Mouse (Mus musculus): ENCODE measurements around the gene Magi1.

The Magi1 gene

GRCm38 (mm10) chr6:94256982-94257830 lies 26.5 kb downstream of the Magi1 start:
- no peak for DNase-seq (ENCODE audit: low spot score)

GRCm38 (mm10) chr6:94253943-94254342 lies 29.8 kb downstream of the Magi1 start:
- peak; percentile 65 for DNase-seq (ENCODE audit: low spot score)

- DNase-seq (ENCODE audit: low spot score): no peak
Observed at GRCm38 (mm10) chr6:94251358-94251945, 32.3 kb downstream of the Magi1 start.

- no peak for DNase-seq (ENCODE audit: low spot score)
Observed at GRCm38 (mm10) chr6:94249286-94249790, 34.4 kb downstream of the Magi1 start.

GRCm38 (mm10) chr6:94241251-94241650 lies 42.5 kb downstream of the Magi1 start:
- DNase-seq (ENCODE audit: low spot score): peak; percentile 49

- DNase-seq (ENCODE audit: low spot score): no peak
Observed at GRCm38 (mm10) chr6:94238643-94239042, 45.1 kb downstream of the Magi1 start.

GRCm38 (mm10) chr6:94236899-94237298 lies 46.8 kb downstream of the Magi1 start:
- no peak for DNase-seq (ENCODE audit: low spot score)

GRCm38 (mm10) chr6:94232243-94232785 lies 51.4 kb downstream of the Magi1 start:
- DNase-seq (ENCODE audit: low spot score): peak; percentile 53

GRCm38 (mm10) chr6:94231831-94232230 lies 51.9 kb downstream of the Magi1 start:
- DNase-seq (ENCODE audit: low spot score): no peak

- DNase-seq (ENCODE audit: low spot score): no peak
Observed at GRCm38 (mm10) chr6:94231367-94231766, 52.4 kb downstream of the Magi1 start.

- peak; percentile 32 for DNase-seq (ENCODE audit: low spot score)
Observed at GRCm38 (mm10) chr6:94230918-94231317, 52.8 kb downstream of the Magi1 start.

GRCm38 (mm10) chr6:94230129-94230528 lies 53.6 kb downstream of the Magi1 start:
- DNase-seq (ENCODE audit: low spot score): no peak

- peak; percentile 70 for DNase-seq (ENCODE audit: low spot score)
Observed at GRCm38 (mm10) chr6:94226262-94226661, 57.5 kb downstream of the Magi1 start.

GRCm38 (mm10) chr6:94225832-94226231 lies 57.9 kb downstream of the Magi1 start:
- peak; percentile 47 for DNase-seq (ENCODE audit: low spot score)

GRCm38 (mm10) chr6:94225091-94225490 lies 58.6 kb downstream of the Magi1 start:
- peak; percentile 84 for DNase-seq (ENCODE audit: low spot score)

GRCm38 (mm10) chr6:94222253-94222652 lies 61.5 kb downstream of the Magi1 start:
- DNase-seq (ENCODE audit: low spot score): no peak

GRCm38 (mm10) chr6:94221750-94222149 lies 62.0 kb downstream of the Magi1 start:
- no peak for DNase-seq (ENCODE audit: low spot score)

- no peak for DNase-seq (ENCODE audit: low spot score)
Observed at GRCm38 (mm10) chr6:94218076-94218475, 65.6 kb downstream of the Magi1 start.

GRCm38 (mm10) chr6:94215834-94216233 lies 67.9 kb downstream of the Magi1 start:
- no peak for DNase-seq (ENCODE audit: low spot score)

- DNase-seq (ENCODE audit: low spot score): no peak
Observed at GRCm38 (mm10) chr6:94214895-94215538, 68.7 kb downstream of the Magi1 start.

- no peak for DNase-seq (ENCODE audit: low spot score)
Observed at GRCm38 (mm10) chr6:94205926-94206325, 77.8 kb downstream of the Magi1 start.

- no peak for DNase-seq (ENCODE audit: low spot score)
Observed at GRCm38 (mm10) chr6:94203642-94204145, 80.0 kb downstream of the Magi1 start.
